Mouse (Mus musculus) neural tube, postnatal 0 days (tissue): Measurements from ENCODE around the gene Setd4. TPM values are rescaled to one million over a fixed set of nuclear protein-coding genes. Genes with fewer than 3 reads are reported as not detected.

Experiments
- polyA plus RNA-seq: library from polyadenylated mRNA; unstranded; fragments of >200 nt; fragmentation: Nextera tagmentation; extraction: Ambion mirVana; gene quantifications from 2 replicates; pipeline ENCODE4 v1.2.1, GENCODE M21; 2015

The Setd4 gene
- polyA plus RNA-seq, result 12.2 and 14.7 TPM in 2 replicates

GRCm38 (mm10) chr16:93603439-93604212 is at the start of gene Setd4:
TSS of gene Setd4 (minus strand) at chr16:93604063.

GRCm38 (mm10) chr16:93627761-93628400 is 24.0 kb upstream of the Setd4 start, which contains the start of gene Gm5678:
TSS of gene Gm5678 (plus strand) at chr16:93628097.

GRCm38 (mm10) chr16:93605553-93605952 is 1.7 kb upstream of the Setd4 start, which contains the start of gene Cbr1:
TSS of gene Cbr1 (plus strand) at chr16:93605853.

Other genes starting within 250 kb of the Setd4 start
- 120 and 123 TPM in 2 replicates for gene Cbr1, start 1.8 kb upstream of the Setd4 start, polyA plus RNA-seq
- gene Gm5678, start 24.0 kb upstream of the Setd4 start, polyA plus RNA-seq, result not detected in 2 replicates
- 3.9 and 4.5 TPM in 2 replicates for gene Cbr3, start 79.2 kb upstream of the Setd4 start, polyA plus RNA-seq
- 27.5 and 32.6 TPM in 2 replicates for gene Dop1b, start 107.8 kb upstream of the Setd4 start, polyA plus RNA-seq
- 21.2 and 28.2 TPM in 2 replicates for gene Morc3, start 228.1 kb upstream of the Setd4 start, polyA plus RNA-seq